Mouse (Mus musculus) olfactory bulb, adult 2 months (tissue): ENCODE data around the gene Oasl2.

Experiments used
- CTCF ChIP-seq: fragments of 200-500 bp; IDR thresholded peaks from 2 replicates; pipeline ENCODE4 v1.5.1; 2012; ENCODE audit warnings: low read depth, mild to moderate bottlenecking, low read length, moderate library complexity; ENCODE audit not compliant: insufficient read depth
- POLR2A ChIP-seq: fragments of 200-500 bp; IDR thresholded peaks from 2 replicates; pipeline ENCODE4 v1.6.1; 2012; ENCODE audit warnings: mild to moderate bottlenecking, low read depth, low read length, moderate library complexity; ENCODE audit not compliant: insufficient read depth

DNA sequence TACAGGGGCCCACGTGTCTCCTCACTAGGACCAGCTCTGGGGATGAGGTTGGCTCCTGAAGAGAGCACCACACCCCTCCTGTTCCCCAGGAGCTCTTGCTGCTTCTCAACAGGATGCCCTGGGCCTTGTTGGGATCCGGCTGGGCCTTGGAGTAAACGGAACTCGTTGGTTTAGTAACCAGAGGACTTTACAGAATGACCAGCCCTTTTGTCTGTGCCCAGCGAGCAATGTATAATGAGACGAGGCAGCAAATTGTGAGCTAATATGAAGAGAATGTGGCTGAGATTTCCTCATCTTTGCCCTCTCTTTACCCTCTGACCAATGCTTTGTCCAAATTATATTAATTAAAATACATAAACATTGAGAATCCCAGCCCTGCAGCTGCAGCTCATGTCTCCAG, 20.4 kb upstream of the Oasl2 start:
- no peak for TF ChIP-seq CTCF
- TF ChIP-seq POLR2A = no peak
